Mouse (Mus musculus): ENCODE results near the gene Dnaja2. TPM values are rescaled to one million over a fixed set of nuclear protein-coding genes. Genes with fewer than 3 reads are reported as not detected.

Gene Dnaja2
- polyA plus RNA-seq, 1 experiment from 2014 or later, result 212 TPM

- Histone ChIP-seq H3K36me3 (replicated peaks) (peaks cover 98% of the 10 kb centered on the region), H3K4me1 (no peaks in the 10 kb centered on the region), H3K27ac (replicated peaks) (no peak overlapping the region), H3K9me3 (no peaks in the 10 kb centered on the region), H3K4me3 (no peak overlapping the region), H3K27me3 (replicated peaks; ENCODE audit: low read depth, poor library complexity, severe bottlenecking) (no peaks in the 10 kb centered on the region)
- no peak for DNase-seq (ENCODE audit: low spot score)
- WGBS, result 92% methylated on average over 8 of the region's 8 CpGs
These were observed 42.9 kb downstream of the Dnaja2 start for GRCm38 (mm10) chr8:85512234-85512633.

- H3K4me1 ChIP-seq, result 0 out of 2 replicates have a peak, but pooled peaks cover under 1% of the 10 kb centered on the region
- no peaks in the 10 kb centered on the region for H3K9me3 ChIP-seq
- DNase-seq (ENCODE audit: low spot score), result no peak
- no peak overlapping the region for H3K27ac ChIP-seq (replicated peaks)
- H3K36me3 ChIP-seq (replicated peaks), result peaks cover 97% of the 10 kb centered on the region
- H3K27me3 ChIP-seq (replicated peaks; ENCODE audit: low read depth, poor library complexity, severe bottlenecking), result no peaks in the 10 kb centered on the region
- WGBS, result 81% methylated on average over 4 of the region's 4 CpGs
- no peak overlapping the region for H3K4me3 ChIP-seq
These were observed 46.5 kb downstream of the Dnaja2 start for GRCm38 (mm10) chr8:85508661-85509060.

- H3K36me3 ChIP-seq (replicated peaks), result peaks cover 95% of the 10 kb centered on the region
- H3K27ac ChIP-seq (replicated peaks), result no peak overlapping the region
- H3K9me3 ChIP-seq, result no peaks in the 10 kb centered on the region
- H3K27me3 ChIP-seq (replicated peaks; ENCODE audit: low read depth, poor library complexity, severe bottlenecking), result no peaks in the 10 kb centered on the region
- peaks cover 7% of the 10 kb centered on the region; the same call in 1 of the 2 replicates for H3K4me1 ChIP-seq
- 84% methylated on average over 4 of the region's 4 CpGs for WGBS
- H3K4me3 ChIP-seq, result no peak overlapping the region
- no peak for DNase-seq (ENCODE audit: low spot score)
These were observed 48.5 kb downstream of the Dnaja2 start for GRCm38 (mm10) chr8:85506620-85507019.

- no peak overlapping the region for H3K27ac ChIP-seq (replicated peaks)
- WGBS, result 90% methylated on average over 6 of the region's 6 CpGs
- peaks cover 88% of the 10 kb centered on the region for H3K36me3 ChIP-seq (replicated peaks)
- no peaks in the 10 kb centered on the region for H3K9me3 ChIP-seq
- DNase-seq (ENCODE audit: low spot score), result no peak
- no peaks in the 10 kb centered on the region for H3K27me3 ChIP-seq (replicated peaks; ENCODE audit: low read depth, poor library complexity, severe bottlenecking)
- peaks cover 7% of the 10 kb centered on the region; the same call in 1 of the 2 replicates for H3K4me1 ChIP-seq
- H3K4me3 ChIP-seq, result no peak overlapping the region
These were observed 50.4 kb downstream of the Dnaja2 start for GRCm38 (mm10) chr8:85504704-85505103.

GRCm38 (mm10) chr8:85503065-85503464 is 52.1 kb downstream of the Dnaja2 start:
- H3K36me3 ChIP-seq (replicated peaks), result peaks cover 72% of the 10 kb centered on the region

GRCm38 (mm10) chr8:85502381-85502780 is 52.8 kb downstream of the Dnaja2 start:
- Histone ChIP-seq H3K36me3 (replicated peaks) (peaks cover 65% of the 10 kb centered on the region), H3K27me3 (replicated peaks; ENCODE audit: low read depth, poor library complexity, severe bottlenecking) (no peaks in the 10 kb centered on the region), H3K4me3 (no peak overlapping the region), H3K4me1 (peaks cover 11% of the 10 kb centered on the region; the same call in 1 of the 2 replicates), H3K27ac (replicated peaks) (no peak overlapping the region), H3K9me3 (no peaks in the 10 kb centered on the region)
- 71% methylated on average over 2 of the region's 2 CpGs for WGBS
- no peak for DNase-seq (ENCODE audit: low spot score)

More at GRCm38 (mm10) chr8:85503065-85503464, 52.1 kb downstream of the Dnaja2 start:
- H3K27me3 ChIP-seq (replicated peaks; ENCODE audit: low read depth, poor library complexity, severe bottlenecking), result no peaks in the 10 kb centered on the region
- no peak overlapping the region for H3K27ac ChIP-seq (replicated peaks)
- DNase-seq (ENCODE audit: low spot score), result no peak
- no peaks in the 10 kb centered on the region for H3K9me3 ChIP-seq
- 58% methylated on average over 3 of the region's 3 CpGs for WGBS
- peaks cover 11% of the 10 kb centered on the region; the same call in 1 of the 2 replicates for H3K4me1 ChIP-seq
- H3K4me3 ChIP-seq, result no peak overlapping the region

GRCm38 (mm10) chr8:85500955-85501685 is 54.0 kb downstream of the Dnaja2 start:
- no peak for DNase-seq (ENCODE audit: low spot score)
- no peak overlapping the region for H3K4me3 ChIP-seq
- peaks cover 11% of the 10 kb centered on the region; the same call in 1 of the 2 replicates for H3K4me1 ChIP-seq
- no peaks in the 10 kb centered on the region for H3K27me3 ChIP-seq (replicated peaks; ENCODE audit: low read depth, poor library complexity, severe bottlenecking)
- 80% methylated on average over 11 of the region's 11 CpGs for WGBS
- H3K36me3 ChIP-seq (replicated peaks), result peaks cover 63% of the 10 kb centered on the region
- H3K9me3 ChIP-seq, result no peaks in the 10 kb centered on the region
- H3K27ac ChIP-seq (replicated peaks), result no peak overlapping the region

- WGBS, result 92% methylated on average over 10 of the region's 10 CpGs
- peaks cover 11% of the 10 kb centered on the region; the same call in 1 of the 2 replicates for H3K4me1 ChIP-seq
These were observed 54.7 kb downstream of the Dnaja2 start for GRCm38 (mm10) chr8:85500460-85500859.

GRCm38 (mm10) chr8:85498577-85498976 is 56.6 kb downstream of the Dnaja2 start:
- WGBS, result 27% methylated on average over 2 of the region's 2 CpGs
- no peak for DNase-seq (ENCODE audit: low spot score)
- peaks cover 47% of the 10 kb centered on the region for H3K36me3 ChIP-seq (replicated peaks)
- peaks cover 26% of the 10 kb centered on the region for H3K4me1 ChIP-seq
- H3K4me3 ChIP-seq, result no peak overlapping the region
- H3K9me3 ChIP-seq, result no peaks in the 10 kb centered on the region
- H3K27me3 ChIP-seq (replicated peaks; ENCODE audit: low read depth, poor library complexity, severe bottlenecking), result no peaks in the 10 kb centered on the region; the same call in 1 of the 2 replicates
- H3K27ac ChIP-seq (replicated peaks), result no peak overlapping the region

More at GRCm38 (mm10) chr8:85500460-85500859, 54.7 kb downstream of the Dnaja2 start:
- DNase-seq (ENCODE audit: low spot score), result no peak
- H3K27me3 ChIP-seq (replicated peaks; ENCODE audit: low read depth, poor library complexity, severe bottlenecking), result no peaks in the 10 kb centered on the region
- no peak overlapping the region for H3K27ac ChIP-seq (replicated peaks)
- H3K36me3 ChIP-seq (replicated peaks), result peaks cover 56% of the 10 kb centered on the region
- no peak overlapping the region for H3K4me3 ChIP-seq
- no peaks in the 10 kb centered on the region for H3K9me3 ChIP-seq

GRCm38 (mm10) chr8:85496778-85497177 is 58.4 kb downstream of the Dnaja2 start:
- no peak for DNase-seq (ENCODE audit: low spot score)
- Histone ChIP-seq H3K4me1 (peaks cover 33% of the 10 kb centered on the region), H3K27me3 (replicated peaks; ENCODE audit: low read depth, poor library complexity, severe bottlenecking) (no peaks in the 10 kb centered on the region; the same call in 1 of the 2 replicates), H3K4me3 (no peak overlapping the region), H3K27ac (replicated peaks) (no peak overlapping the region), H3K36me3 (replicated peaks) (peaks cover 32% of the 10 kb centered on the region), H3K9me3 (no peaks in the 10 kb centered on the region)
- WGBS, result 91% methylated on average over 4 of the region's 4 CpGs

- H3K9me3 ChIP-seq, result no peaks in the 10 kb centered on the region
- peaks cover 38% of the 10 kb centered on the region for H3K4me1 ChIP-seq
- H3K27ac ChIP-seq (replicated peaks), result no peak overlapping the region
- H3K27me3 ChIP-seq (replicated peaks; ENCODE audit: low read depth, poor library complexity, severe bottlenecking), result no peaks in the 10 kb centered on the region; the same call in 1 of the 2 replicates
- H3K4me3 ChIP-seq, result no peak overlapping the region
- WGBS, result 81% methylated on average over 5 of the region's 5 CpGs
- peaks cover 28% of the 10 kb centered on the region for H3K36me3 ChIP-seq (replicated peaks)
- no peak for DNase-seq (ENCODE audit: low spot score)
These were observed 59.0 kb downstream of the Dnaja2 start for GRCm38 (mm10) chr8:85496125-85496524.

GRCm38 (mm10) chr8:85492940-85493931 is 61.9 kb downstream of the Dnaja2 start:
- 9% methylated on average over 49 of the region's 49 CpGs for WGBS
- Histone ChIP-seq H3K9me3 (no peaks in the 10 kb centered on the region), H3K36me3 (replicated peaks) (peaks cover 19% of the 10 kb centered on the region), H3K27ac (replicated peaks) (peak overlapping the region; percentile 85), H3K4me3 (peak overlapping the region; percentile 86), H3K4me1 (peaks cover 34% of the 10 kb centered on the region), H3K27me3 (replicated peaks; ENCODE audit: low read depth, poor library complexity, severe bottlenecking) (no peaks in the 10 kb centered on the region; the same call in 1 of the 2 replicates)
- peak; percentile 54 for DNase-seq (ENCODE audit: low spot score)
